Mouse (Mus musculus): ENCODE data around the gene Dok7. TPM values are rescaled to one million over a fixed set of nuclear protein-coding genes. Genes with fewer than 3 reads are reported as not detected.

The Dok7 gene
- total and polyA plus RNA-seq, 2 experiments = not detected

- no peak overlapping the region for H3K4me3 ChIP-seq (ENCODE audit: insufficient read depth, low read depth, low read length)
- H3K9ac ChIP-seq (ENCODE audit: low read depth, low read length) = no peak overlapping the region
Observed at GRCm38 (mm10) chr5:35073992-35074391, 17.4 kb downstream of the Dok7 start.

GRCm38 (mm10) chr5:35076369-35076768, 19.8 kb downstream of the Dok7 start:
- Histone ChIP-seq H3K9ac (ENCODE audit: low read depth, low read length) (no peak overlapping the region), H3K36me3 (ENCODE audit: control insufficient read depth, insufficient read depth, low read length) (no peaks in the 10 kb centered on the region), H3K27ac (replicated peaks; ENCODE audit: insufficient read depth, low read depth, low read length) (no peak overlapping the region), H3K79me2 (ENCODE audit: control insufficient read depth, insufficient read depth, low read length) (no peaks in the 10 kb centered on the region), H3K4me3 (ENCODE audit: insufficient read depth, low read depth, low read length) (no peak overlapping the region), H3K4me1 (ENCODE audit: control insufficient read depth, insufficient read depth, low read length) (no peaks in the 10 kb centered on the region), H3K27me3 (ENCODE audit: control insufficient read depth, insufficient read depth, low read length) (no peaks in the 10 kb centered on the region)
- no peak for DNase-seq (ENCODE audit: extremely low read depth, low read depth, low spot score)
- TF ChIP-seq POLR2A (IDR thresholded peaks at IDR 0.05; ENCODE audit: extremely low read depth, insufficient read depth, low read length) = no peak
- TF ChIP-seq CTCF (IDR thresholded peaks at IDR 0.05; ENCODE audit: low read depth, low read length) = no peak
- 97% methylated on average over 1 of the region's 1 CpGs for WGBS

More at GRCm38 (mm10) chr5:35073992-35074391, 17.4 kb downstream of the Dok7 start:
- TF ChIP-seq CTCF (IDR thresholded peaks at IDR 0.05; ENCODE audit: low read depth, low read length) = no peak
- TF ChIP-seq POLR2A (IDR thresholded peaks at IDR 0.05; ENCODE audit: extremely low read depth, insufficient read depth, low read length) = no peak
- Histone ChIP-seq H3K27me3 (ENCODE audit: control insufficient read depth, insufficient read depth, low read length) (no peaks in the 10 kb centered on the region), H3K79me2 (ENCODE audit: control insufficient read depth, insufficient read depth, low read length) (no peaks in the 10 kb centered on the region), H3K36me3 (ENCODE audit: control insufficient read depth, insufficient read depth, low read length) (no peaks in the 10 kb centered on the region), H3K27ac (replicated peaks; ENCODE audit: insufficient read depth, low read depth, low read length) (no peak overlapping the region), H3K4me1 (ENCODE audit: control insufficient read depth, insufficient read depth, low read length) (no peaks in the 10 kb centered on the region)
- WGBS = 78% methylated on average over 9 of the region's 9 CpGs
- no peak for DNase-seq (ENCODE audit: extremely low read depth, low read depth, low spot score)

- TF ChIP-seq POLR2A (IDR thresholded peaks at IDR 0.05; ENCODE audit: extremely low read depth, insufficient read depth, low read length) (no peak), CTCF (IDR thresholded peaks at IDR 0.05; ENCODE audit: low read depth, low read length) (no peak)
- Histone ChIP-seq H3K36me3 (ENCODE audit: control insufficient read depth, insufficient read depth, low read length) (no peaks in the 10 kb centered on the region), H3K27me3 (ENCODE audit: control insufficient read depth, insufficient read depth, low read length) (no peaks in the 10 kb centered on the region), H3K4me3 (ENCODE audit: insufficient read depth, low read depth, low read length) (no peak overlapping the region), H3K9ac (ENCODE audit: low read depth, low read length) (no peak overlapping the region), H3K27ac (replicated peaks; ENCODE audit: insufficient read depth, low read depth, low read length) (no peak overlapping the region), H3K79me2 (ENCODE audit: control insufficient read depth, insufficient read depth, low read length) (no peaks in the 10 kb centered on the region), H3K4me1 (ENCODE audit: control insufficient read depth, insufficient read depth, low read length) (no peaks in the 10 kb centered on the region)
- WGBS = 38% methylated on average over 17 of the region's 18 CpGs
- no peak for DNase-seq (ENCODE audit: extremely low read depth, low read depth, low spot score)
Observed at GRCm38 (mm10) chr5:35079101-35079500, 22.5 kb downstream of the Dok7 start.

DNA sequence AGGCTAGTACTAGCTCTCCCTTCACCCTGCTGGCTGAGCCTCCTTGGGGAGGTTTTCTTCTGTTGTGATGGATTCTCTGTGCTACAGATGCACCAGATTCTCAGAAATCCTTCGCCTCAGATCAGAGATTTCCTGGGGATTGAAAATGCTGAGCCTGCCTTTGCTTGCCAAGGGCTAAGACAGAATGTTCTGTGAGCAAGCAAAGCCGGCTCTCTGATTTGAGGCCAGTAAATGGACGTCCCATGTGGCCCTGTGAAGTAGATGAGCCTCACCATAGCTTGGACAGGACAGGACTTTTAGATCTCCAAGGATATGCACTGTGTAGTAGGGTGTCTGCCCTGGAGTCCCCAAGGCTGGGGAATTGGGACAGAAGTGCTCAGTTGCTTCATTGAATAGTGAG, 28.3 kb downstream of the Dok7 start:
- no peak for DNase-seq (ENCODE audit: extremely low read depth, low read depth, low spot score)
- 74% methylated on average over 3 of the region's 3 CpGs for WGBS
- TF ChIP-seq POLR2A (IDR thresholded peaks at IDR 0.05; ENCODE audit: extremely low read depth, insufficient read depth, low read length) (no peak), CTCF (IDR thresholded peaks at IDR 0.05; ENCODE audit: low read depth, low read length) (no peak)

DNA sequence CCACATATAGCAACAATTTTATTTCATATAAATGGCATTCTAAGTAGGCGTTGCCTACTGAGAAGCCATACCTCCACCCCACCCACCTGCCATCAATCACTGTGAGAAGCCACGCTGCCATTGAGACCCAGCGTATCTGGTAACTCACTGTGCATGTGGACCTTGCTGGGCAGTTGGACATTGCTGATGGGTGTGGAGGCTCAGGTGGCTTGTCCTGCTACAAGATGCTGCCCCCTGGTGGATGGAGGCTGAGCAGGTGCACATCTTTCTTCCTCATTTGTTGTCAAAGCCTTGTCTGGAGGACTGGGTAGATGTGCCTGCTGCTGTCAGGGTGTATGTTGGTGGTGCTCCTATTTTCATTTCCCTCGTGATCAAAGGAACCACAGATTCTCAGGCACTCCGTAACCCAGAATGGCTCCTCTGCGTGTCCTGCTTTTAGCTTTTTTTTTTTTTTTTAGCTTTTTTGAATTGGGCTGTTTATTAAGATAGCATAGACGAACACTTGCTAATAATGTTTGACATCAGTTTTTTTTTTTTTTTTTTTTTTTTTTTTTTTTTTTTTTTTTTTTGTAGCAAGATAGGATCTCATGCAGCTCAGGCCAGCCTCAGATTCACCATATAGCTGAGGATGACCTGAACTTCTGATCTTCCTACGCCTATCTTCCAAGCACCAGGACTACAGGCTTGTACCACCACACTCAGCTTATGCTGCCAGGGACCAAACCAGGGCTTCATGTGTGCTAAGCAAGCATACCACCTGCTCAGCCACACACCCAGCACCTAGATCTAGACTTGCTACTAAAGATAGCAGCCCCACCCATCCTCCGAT, 32.4 kb downstream of the Dok7 start:
- H3K9ac ChIP-seq (ENCODE audit: low read depth, low read length) = no peak overlapping the region
- WGBS = 68% methylated on average over 9 of the region's 9 CpGs
- TF ChIP-seq POLR2A (IDR thresholded peaks at IDR 0.05; ENCODE audit: extremely low read depth, insufficient read depth, low read length) (no peak), CTCF (IDR thresholded peaks at IDR 0.05; ENCODE audit: low read depth, low read length) (peak; percentile 95)
- no peaks in the 10 kb centered on the region for H3K4me1 ChIP-seq (ENCODE audit: control insufficient read depth, insufficient read depth, low read length)
- no peak overlapping the region for H3K4me3 ChIP-seq (ENCODE audit: insufficient read depth, low read depth, low read length)
- H3K36me3 ChIP-seq (ENCODE audit: control insufficient read depth, insufficient read depth, low read length) = peaks cover 10% of the 10 kb centered on the region; the same call in 1 of the 2 replicates
- H3K79me2 ChIP-seq (ENCODE audit: control insufficient read depth, insufficient read depth, low read length) = no peaks in the 10 kb centered on the region
- H3K27ac ChIP-seq (replicated peaks; ENCODE audit: insufficient read depth, low read depth, low read length) = no peak overlapping the region
- DNase-seq (ENCODE audit: extremely low read depth, low read depth, low spot score) = peak; percentile 64
- no peaks in the 10 kb centered on the region for H3K27me3 ChIP-seq (ENCODE audit: control insufficient read depth, insufficient read depth, low read length)

More for the DNA sequence above, 28.3 kb downstream of the Dok7 start:
- Histone ChIP-seq H3K36me3 (ENCODE audit: control insufficient read depth, insufficient read depth, low read length) (no peaks in the 10 kb centered on the region), H3K27ac (replicated peaks; ENCODE audit: insufficient read depth, low read depth, low read length) (no peak overlapping the region), H3K4me1 (ENCODE audit: control insufficient read depth, insufficient read depth, low read length) (no peaks in the 10 kb centered on the region), H3K4me3 (ENCODE audit: insufficient read depth, low read depth, low read length) (no peak overlapping the region), H3K27me3 (ENCODE audit: control insufficient read depth, insufficient read depth, low read length) (no peaks in the 10 kb centered on the region), H3K79me2 (ENCODE audit: control insufficient read depth, insufficient read depth, low read length) (no peaks in the 10 kb centered on the region), H3K9ac (ENCODE audit: low read depth, low read length) (no peak overlapping the region)

GRCm38 (mm10) chr5:35089614-35089963, 33.0 kb downstream of the Dok7 start:
- no peak overlapping the region for H3K4me3 ChIP-seq (ENCODE audit: insufficient read depth, low read depth, low read length)

More at GRCm38 (mm10) chr5:35089614-35089963, 33.0 kb downstream of the Dok7 start:
- H3K27me3 ChIP-seq (ENCODE audit: control insufficient read depth, insufficient read depth, low read length) = no peaks in the 10 kb centered on the region
- H3K36me3 ChIP-seq (ENCODE audit: control insufficient read depth, insufficient read depth, low read length) = peaks cover 10% of the 10 kb centered on the region; the same call in 1 of the 2 replicates
- no peaks in the 10 kb centered on the region for H3K79me2 ChIP-seq (ENCODE audit: control insufficient read depth, insufficient read depth, low read length)
- DNase-seq (ENCODE audit: extremely low read depth, low read depth, low spot score) = no peak
- no peaks in the 10 kb centered on the region for H3K4me1 ChIP-seq (ENCODE audit: control insufficient read depth, insufficient read depth, low read length)
- no peak for TF ChIP-seq POLR2A (IDR thresholded peaks at IDR 0.05; ENCODE audit: extremely low read depth, insufficient read depth, low read length)
- no peak for TF ChIP-seq CTCF (IDR thresholded peaks at IDR 0.05; ENCODE audit: low read depth, low read length)
- no peak overlapping the region for H3K27ac ChIP-seq (replicated peaks; ENCODE audit: insufficient read depth, low read depth, low read length)
- WGBS = 84% methylated on average over 5 of the region's 5 CpGs
- no peak overlapping the region for H3K9ac ChIP-seq (ENCODE audit: low read depth, low read length)
